Mouse (Mus musculus) kidney, adult 9 months (tissue): Measurements from ENCODE around the gene Hpd.

ENCODE experiments used
- DNase-seq: peaks from one replicate; pipeline ENCODE4 v3.0.0; 2022

Hpd gene

GRCm38 (mm10) chr5:123185966-123186365, 3.4 kb upstream of the Hpd start:
- DNase-seq: peak; percentile 83

GRCm38 (mm10) chr5:123181536-123181935, 991 bp downstream of the Hpd start:
- DNase-seq: peak; percentile 89

GRCm38 (mm10) chr5:123180390-123180789, 2.1 kb downstream of the Hpd start:
- peak; percentile 46 for DNase-seq

GRCm38 (mm10) chr5:123178792-123179191, 3.7 kb downstream of the Hpd start:
- DNase-seq: no peak

- peak; percentile 94 for DNase-seq
These were observed 10.7 kb downstream of the Hpd start for GRCm38 (mm10) chr5:123171646-123172350.

- DNase-seq: no peak
These were observed 12.2 kb downstream of the Hpd start for GRCm38 (mm10) chr5:123170365-123170764.

GRCm38 (mm10) chr5:123169284-123169683, 13.2 kb downstream of the Hpd start, which contains the start of gene Psmd9:
Psmd9 (plus strand) TSS chr5:123169413.
- no peak for DNase-seq

- no peak for DNase-seq
These were observed 14.9 kb downstream of the Hpd start for GRCm38 (mm10) chr5:123167591-123167990.

GRCm38 (mm10) chr5:123166437-123166836, 16.1 kb downstream of the Hpd start:
- DNase-seq: no peak

GRCm38 (mm10) chr5:123162942-123163341, 19.6 kb downstream of the Hpd start:
- no peak for DNase-seq

- DNase-seq: no peak
These were observed 22.2 kb downstream of the Hpd start for GRCm38 (mm10) chr5:123160341-123160740.

GRCm38 (mm10) chr5:123159866-123160265, 22.7 kb downstream of the Hpd start:
- no peak for DNase-seq

GRCm38 (mm10) chr5:123159446-123159845, 23.1 kb downstream of the Hpd start:
- DNase-seq: no peak

- DNase-seq: no peak
These were observed 24.6 kb downstream of the Hpd start for GRCm38 (mm10) chr5:123157972-123158371.

GRCm38 (mm10) chr5:123156763-123157162, 25.8 kb downstream of the Hpd start:
- DNase-seq: peak; percentile 58

- DNase-seq: peak; percentile 85
These were observed 27.1 kb downstream of the Hpd start for GRCm38 (mm10) chr5:123155425-123155824.

GRCm38 (mm10) chr5:123152901-123153300, 29.6 kb downstream of the Hpd start:
- no peak for DNase-seq

- DNase-seq: no peak
These were observed 30.7 kb downstream of the Hpd start for GRCm38 (mm10) chr5:123151707-123152362.

- no peak for DNase-seq
These were observed 31.4 kb downstream of the Hpd start for GRCm38 (mm10) chr5:123151077-123151476.

GRCm38 (mm10) chr5:123150641-123151040, 31.9 kb downstream of the Hpd start:
- no peak for DNase-seq

- DNase-seq: peak; percentile 94
These were observed 32.8 kb downstream of the Hpd start for GRCm38 (mm10) chr5:123149451-123150400.

- DNase-seq: no peak
These were observed 34.3 kb downstream of the Hpd start for GRCm38 (mm10) chr5:123148073-123148722.

- no peak for DNase-seq
These were observed 35.0 kb downstream of the Hpd start for GRCm38 (mm10) chr5:123147569-123147968.
